Mouse (Mus musculus) T-helper 17 cell (primary cell): ENCODE measurements around the gene Gm21958.

Experiments used
- in situ Hi-C, 2 experiments: fragments of 300-600 bp; cut with MboI, MseI; formaldehyde crosslinking; loops; 1 replicate in 1 of 2; 2 replicates in 1 of 2; pipeline ENCODE4 v1.15.1; 2025; ENCODE audit warnings: high pct_unique_total_duplicates in 2 of 2

Gene Gm21958

GRCm38 (mm10) chr3:54714253-54714652 is at the start of gene Gm21958:
Gene Gm21958, minus strand, starts transcription at chr3:54714353.
- in situ Hi-C loops = loop anchor here in 1 of 2 experiments (25.0 kb wide), 2 partner anchors 1252 to 1927 kb away; partner anchors contain the start of genes Nhlrc3 and Proser1

DNA sequence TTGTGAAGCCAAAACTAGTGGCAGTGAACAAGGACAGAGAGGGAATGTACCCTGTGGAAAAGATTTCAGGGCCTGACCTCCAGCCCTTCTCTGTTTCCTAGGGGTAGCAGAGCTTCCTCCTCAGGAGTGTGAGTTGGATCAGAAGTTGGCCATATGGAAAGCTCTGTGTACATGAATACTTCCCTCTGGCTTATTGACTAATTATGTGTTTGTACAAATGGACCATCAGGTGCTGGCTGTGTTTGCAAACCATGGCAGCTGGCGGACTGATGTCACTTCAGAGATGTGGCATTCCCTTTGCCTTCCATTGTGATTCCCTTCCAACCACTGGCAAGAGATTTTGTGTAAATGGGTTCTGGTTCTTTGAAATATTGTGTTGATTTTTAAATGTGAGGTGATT is 47.1 kb upstream of the Gm21958 start:
- in situ Hi-C loops = no loop called here

DNA sequence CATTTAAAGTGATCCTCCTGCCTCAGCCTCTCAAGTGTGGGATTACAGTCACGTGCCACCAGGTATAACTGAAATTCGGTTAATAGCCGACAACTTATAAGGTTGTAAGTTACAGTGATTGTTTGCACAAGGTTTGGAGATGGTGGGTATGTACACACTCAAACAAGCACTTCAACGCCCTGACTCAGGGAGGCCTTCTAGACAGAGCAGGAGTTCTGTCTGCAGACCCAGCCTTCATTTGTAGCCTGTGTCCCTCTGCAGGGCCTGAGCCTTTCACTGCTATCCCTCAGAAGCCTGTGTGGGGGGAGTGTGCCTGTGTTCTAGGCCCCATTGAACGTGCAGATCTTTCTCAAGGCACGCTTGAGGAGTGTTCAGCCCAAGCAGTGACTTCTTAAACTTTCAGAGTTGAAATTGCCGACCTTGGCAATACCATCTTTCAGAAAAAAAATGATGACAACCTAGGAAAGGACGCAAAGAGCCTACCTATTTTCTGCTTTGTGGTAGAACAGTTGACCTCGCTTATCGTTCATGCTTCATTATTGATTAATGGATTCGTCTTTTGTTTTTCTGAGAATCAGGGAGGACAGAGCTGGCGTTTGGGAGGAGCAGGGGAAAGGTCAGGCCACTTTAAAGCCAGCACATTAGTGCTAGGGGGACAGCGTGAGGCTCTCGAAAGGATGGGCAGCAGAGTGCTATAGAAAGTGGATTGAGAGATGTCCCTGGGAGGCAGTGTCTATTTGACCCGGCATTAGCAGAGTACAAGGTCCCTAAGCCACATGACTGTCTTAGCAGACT is 46.4 kb upstream of the Gm21958 start:
- in situ Hi-C loops = no loop called here

DNA sequence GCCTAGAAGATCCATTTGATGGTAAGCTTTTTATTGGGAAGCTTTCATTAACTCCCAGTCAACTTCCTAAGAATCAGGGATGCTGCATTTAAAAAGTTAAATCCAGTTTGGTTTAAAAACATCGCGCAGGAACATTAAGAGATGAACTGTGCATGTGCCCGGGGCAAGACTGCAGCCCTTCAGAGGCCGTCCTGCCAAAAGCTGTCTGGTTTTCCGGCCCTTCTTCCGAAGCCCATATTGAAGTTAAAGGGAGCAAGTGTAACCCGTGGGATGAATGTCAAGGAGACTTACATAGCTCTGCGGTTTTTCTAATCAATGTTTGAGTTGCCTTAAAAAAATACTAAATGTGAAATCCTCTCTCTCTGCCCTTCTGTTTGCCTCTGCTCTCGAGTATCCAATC is 45.1 kb upstream of the Gm21958 start:
- in situ Hi-C loops = no loop called here

- in situ Hi-C loops = no loop called here
Measured at GRCm38 (mm10) chr3:54757446-54757845, 43.3 kb upstream of the Gm21958 start.

- in situ Hi-C loops = no loop called here
Measured at GRCm38 (mm10) chr3:54756058-54756457, 41.9 kb upstream of the Gm21958 start.

DNA sequence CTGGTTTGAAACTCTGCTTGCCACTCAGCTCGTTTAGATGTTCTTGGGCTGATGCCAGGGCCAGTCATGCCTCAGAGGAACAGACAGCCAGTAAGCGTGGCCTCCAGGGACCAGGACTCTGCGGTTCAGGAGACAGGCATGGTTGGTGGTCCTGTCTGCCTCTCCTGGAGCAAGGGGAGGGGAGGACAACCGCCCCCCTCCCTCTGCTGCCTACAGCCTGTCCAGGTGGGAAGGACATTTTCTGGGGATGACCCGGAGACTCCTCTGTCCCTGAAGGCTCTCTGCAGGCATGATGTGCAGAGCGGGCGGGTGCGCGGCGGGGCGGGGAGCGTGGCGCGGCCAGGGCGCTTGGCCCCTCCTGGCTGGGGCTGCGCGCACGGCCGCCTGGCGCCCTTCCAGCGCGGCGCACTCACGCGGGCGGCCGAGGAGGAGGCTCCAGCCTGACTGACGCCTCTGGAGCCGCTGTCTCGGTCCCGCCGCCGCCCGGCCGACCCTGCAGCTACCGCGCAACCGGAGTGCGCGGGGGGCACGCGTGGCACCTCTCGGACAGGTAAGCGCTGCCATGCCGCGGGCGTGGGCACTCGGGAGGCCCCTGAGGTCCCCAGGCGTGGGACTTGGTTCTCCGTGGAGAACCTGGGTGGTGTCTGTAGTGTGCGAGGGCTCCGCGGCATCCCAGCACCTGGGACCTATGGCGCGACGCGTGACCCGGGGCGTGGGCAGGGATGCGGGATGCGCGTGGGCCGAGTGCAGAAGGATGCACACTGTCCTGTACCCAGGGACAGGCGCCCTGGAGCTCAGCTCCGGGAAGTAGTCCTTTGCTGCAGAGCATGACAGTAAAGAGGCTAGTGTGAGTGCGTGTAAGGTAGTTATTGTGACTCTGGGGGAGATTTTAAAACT is 41.2 kb upstream of the Gm21958 start, which contains the start of gene Smad9:
TSS of gene Smad9 (plus strand) at position 438 of the 897 bp plus-strand sequence.
- in situ Hi-C loops = no loop called here

DNA sequence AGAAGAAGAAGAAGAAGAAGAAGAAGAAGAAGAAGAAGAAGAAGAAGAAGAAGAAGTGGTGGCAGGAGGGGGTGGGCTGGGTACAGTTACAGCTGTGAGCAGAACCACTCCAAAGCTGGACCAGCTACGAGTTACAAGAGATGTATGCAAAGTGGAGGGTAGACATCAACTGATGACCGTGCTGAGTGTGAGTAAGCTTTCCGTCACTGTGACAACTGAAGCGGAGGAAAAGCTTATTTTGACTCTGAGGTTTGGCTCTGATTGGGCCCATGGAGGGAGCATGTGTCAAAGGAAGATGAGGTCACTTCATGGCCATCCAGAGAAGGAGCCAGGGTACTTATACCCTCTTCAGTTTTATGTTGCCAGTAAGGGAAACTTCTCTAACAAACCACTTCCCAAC is 39.3 kb upstream of the Gm21958 start:
- in situ Hi-C loops = loop anchor here in 1 of 2 experiments (5.0 kb wide), 1 partner anchor 54 kb away; the partner anchor contains the start of gene Rfxap

GRCm38 (mm10) chr3:54745799-54746198 is 31.6 kb upstream of the Gm21958 start:
- in situ Hi-C loops = loop anchor here (25.0 kb wide), 2 partner anchors 883 to 1283 kb away; partner anchors contain the start of genes Nhlrc3 (in 1 of the 2), Proser1 (in 1 of the 2) and Ufm1 (in 1 of the 2)

- in situ Hi-C loops = loop anchor here (25.0 kb wide), 2 partner anchors 880 to 1280 kb away; partner anchors contain the start of genes Nhlrc3 (in 1 of the 2), Proser1 (in 1 of the 2) and Ufm1 (in 1 of the 2)
Measured at GRCm38 (mm10) chr3:54741965-54742364, 27.8 kb upstream of the Gm21958 start.

GRCm38 (mm10) chr3:54737317-54737716 is 23.2 kb upstream of the Gm21958 start:
- in situ Hi-C loops = loop anchor here (25.0 kb wide), 2 partner anchors 875 to 1275 kb away; partner anchors contain the start of genes Nhlrc3 (in 1 of the 2), Proser1 (in 1 of the 2) and Ufm1 (in 1 of the 2)

- in situ Hi-C loops = loop anchor here (25.0 kb wide), 2 partner anchors 874 to 1274 kb away; partner anchors contain the start of genes Nhlrc3 (in 1 of the 2), Proser1 (in 1 of the 2) and Ufm1 (in 1 of the 2)
Measured at GRCm38 (mm10) chr3:54736101-54736927, 22.2 kb upstream of the Gm21958 start.

DNA sequence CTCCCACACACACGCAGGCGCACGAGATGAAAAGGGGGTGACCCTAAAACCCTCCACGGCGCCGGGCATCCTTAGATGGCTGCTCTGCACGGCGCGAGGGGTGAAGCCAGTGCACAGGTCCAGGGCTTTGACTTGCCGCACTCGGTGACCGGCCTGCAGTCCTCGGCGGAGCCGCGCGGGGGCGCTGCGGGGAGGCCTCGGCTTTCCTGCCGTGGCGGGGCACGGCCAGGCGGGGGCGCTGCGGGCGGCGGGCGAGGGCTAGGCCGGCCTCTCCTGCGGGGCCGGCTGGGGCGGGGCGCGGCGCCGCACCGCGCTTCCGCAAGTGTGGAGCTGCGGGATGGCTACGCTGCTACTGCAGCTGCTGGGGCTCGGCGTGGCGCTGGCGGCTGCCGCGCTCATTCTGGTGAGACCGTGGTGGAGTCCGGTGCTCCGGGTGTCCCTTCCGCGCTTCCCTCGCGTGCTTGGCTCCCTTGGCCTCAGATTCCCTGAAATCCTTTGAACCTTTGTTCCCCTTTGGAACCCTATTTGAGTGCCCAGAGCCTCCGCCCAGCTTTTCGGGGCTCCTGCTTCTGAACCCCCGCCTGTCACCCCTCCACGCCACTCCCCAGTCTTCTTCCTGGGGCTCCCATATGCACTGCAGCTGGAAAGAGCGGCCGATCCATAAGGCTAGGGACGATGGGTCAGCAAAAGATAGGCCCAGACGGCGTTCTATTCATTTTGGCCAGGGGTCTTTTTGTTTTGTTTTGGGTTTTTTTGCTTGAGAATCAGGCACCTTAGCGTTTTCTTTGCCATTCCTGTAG is 21.3 kb upstream of the Gm21958 start, which contains the start of the genes Exosc8 and Alg5:
TSS of gene Exosc8 (minus strand) at position 147 of the 800 bp plus-strand sequence.
TSS of gene Alg5 (plus strand) at position 293 of the 800 bp plus-strand sequence.
- in situ Hi-C loops = loop anchor here (25.0 kb wide), 2 partner anchors 873 to 1273 kb away; partner anchors contain the start of genes Nhlrc3 (in 1 of the 2), Proser1 (in 1 of the 2) and Ufm1 (in 1 of the 2)

GRCm38 (mm10) chr3:54734411-54735246 is 20.5 kb upstream of the Gm21958 start:
- in situ Hi-C loops = loop anchor here (5.0 to 25.0 kb wide), 3 partner anchors 37 to 1272 kb away; partner anchors contain the start of genes Nhlrc3 (in 1 of the 2), Proser1 (in 1 of the 2) and Ufm1 (in 1 of the 2)

- in situ Hi-C loops = loop anchor here (5.0 to 25.0 kb wide), 3 partner anchors 35 to 1270 kb away; partner anchors contain the start of genes Nhlrc3 (in 1 of the 2), Proser1 (in 1 of the 2) and Ufm1 (in 1 of the 2)
Measured at GRCm38 (mm10) chr3:54732371-54732770, 18.2 kb upstream of the Gm21958 start.

- in situ Hi-C loops = loop anchor here (5.0 to 25.0 kb wide), 3 partner anchors 34 to 1269 kb away; partner anchors contain the start of genes Nhlrc3 (in 1 of the 2), Proser1 (in 1 of the 2) and Ufm1 (in 1 of the 2)
Measured at GRCm38 (mm10) chr3:54731626-54732150, 17.5 kb upstream of the Gm21958 start.

GRCm38 (mm10) chr3:54728100-54728499 is 13.9 kb upstream of the Gm21958 start:
- in situ Hi-C loops = loop anchor here (10.0 to 25.0 kb wide), 3 partner anchors 697 to 1266 kb away; partner anchors contain the start of genes Nhlrc3 (in 1 of the 2), Proser1 (in 1 of the 2) and Ufm1 (in 1 of the 2)
